Mouse (Mus musculus) midbrain, embryonic 16.5 days (tissue): ENCODE measurements around the gene Pou6f1. TPM values are rescaled to one million over a fixed set of nuclear protein-coding genes. Genes with fewer than 3 reads are reported as not detected.

ENCODE experiments used
- ATAC-seq: fragments of 200-750 bp; cut with Nextera tagmentation; 2 replicates; pipeline ENCODE4 v1.8.0; 2017; ENCODE audit warnings: moderate TSS enrichment
- H3K27ac ChIP-seq: fragments of 300-500 bp; sonication (generic); 2 replicates; pipeline ENCODE4 v1.5.1; 2014; ENCODE audit warnings: mild to moderate bottlenecking, low read length, mixed read lengths
- H3K27me3 ChIP-seq: fragments of 300-500 bp; sonication (generic); 2 replicates; pipeline ENCODE4 v1.6.1; 2014; ENCODE audit warnings: low read depth, low read length, mixed read lengths; ENCODE audit not compliant: control insufficient read depth, insufficient read depth
- H3K36me3 ChIP-seq: fragments of 300-500 bp; sonication (generic); 2 replicates; pipeline ENCODE4 v1.6.1; 2014; ENCODE audit warnings: mild to moderate bottlenecking, low read length, moderate library complexity, mixed read lengths; ENCODE audit not compliant: control insufficient read depth, insufficient read depth
- H3K4me1 ChIP-seq: fragments of 300-500 bp; sonication (generic); 2 replicates; pipeline ENCODE4 v1.6.1; 2014; ENCODE audit warnings: mild to moderate bottlenecking, low read length, mixed read lengths; ENCODE audit not compliant: control insufficient read depth, insufficient read depth
- H3K4me2 ChIP-seq: fragments of 300-500 bp; sonication (generic); 2 replicates; pipeline ENCODE4 v1.6.1; 2014; ENCODE audit warnings: mild to moderate bottlenecking, low read length, mixed read lengths
- H3K4me3 ChIP-seq: fragments of 300-500 bp; sonication (generic); 2 replicates; pipeline ENCODE4 v1.5.1; 2014; ENCODE audit warnings: low read depth, mild to moderate bottlenecking, low read length, moderate library complexity, mixed read lengths
- H3K9ac ChIP-seq: fragments of 300-500 bp; sonication (generic); 2 replicates; pipeline ENCODE4 v1.6.1; 2014; ENCODE audit warnings: low read depth, low read length, mixed read lengths
- H3K9me3 ChIP-seq: fragments of 300-500 bp; sonication (generic); replicated peaks from 2 replicates; pipeline ENCODE4 v1.6.1; 2014; ENCODE audit warnings: mild to moderate bottlenecking, low read length, mixed read lengths; ENCODE audit not compliant: control insufficient read depth, poor library complexity, severe bottlenecking
- WGBS: fragments of 180-500 bp; shearing (Covaris S2); extraction: QIAGEN DNeasy Blood & Tissue Kit; methylation state at CpG from one replicate; pipeline ENCODE4 v1.1.7; 2014; 5-methylcytosine and 5-hydroxymethylcytosine counted together
- polyA plus RNA-seq: library from polyadenylated mRNA; unstranded; fragments of >200 nt; fragmentation: Nextera tagmentation; extraction: Ambion mirVana; gene quantifications from 2 replicates; pipeline ENCODE4 v1.2.1, GENCODE M21; 2015

The Pou6f1 gene
- polyA plus RNA-seq, 1 experiment from 2014 or later, result 33.1 TPM

DNA sequence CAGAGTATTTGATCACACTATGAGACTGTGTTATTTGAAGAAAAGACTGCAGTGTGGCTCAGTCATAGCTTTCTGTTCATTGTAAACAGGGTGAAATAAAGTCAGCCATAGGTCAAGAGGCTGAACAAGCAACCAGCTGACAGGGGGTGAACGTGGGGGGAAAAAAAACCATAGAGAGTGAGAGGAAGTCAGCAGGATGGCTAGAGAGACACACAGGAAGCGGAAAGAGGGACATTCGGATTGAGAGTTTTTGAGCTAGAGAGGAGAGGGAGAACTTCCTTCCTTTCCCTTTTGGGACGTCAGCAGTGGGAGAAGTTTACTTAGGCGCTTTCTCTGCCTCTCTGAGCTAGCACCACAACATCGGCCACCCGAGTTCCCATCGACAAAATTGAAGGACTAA, 9.3 kb downstream of the Pou6f1 start:
- H3K27ac ChIP-seq, result no peak overlapping the region
- no peaks in the 10 kb centered on the region for H3K9me3 ChIP-seq
- no peak for ATAC-seq
- H3K9ac ChIP-seq, result no peak overlapping the region
- peaks cover 31% of the 10 kb centered on the region for H3K36me3 ChIP-seq
- H3K4me3 ChIP-seq, result no peak overlapping the region
- 84% methylated on average over 8 of the region's 8 CpGs for WGBS
- no peak overlapping the region for H3K4me2 ChIP-seq
- H3K27me3 ChIP-seq, result no peaks in the 10 kb centered on the region
- no peaks in the 10 kb centered on the region for H3K4me1 ChIP-seq

DNA sequence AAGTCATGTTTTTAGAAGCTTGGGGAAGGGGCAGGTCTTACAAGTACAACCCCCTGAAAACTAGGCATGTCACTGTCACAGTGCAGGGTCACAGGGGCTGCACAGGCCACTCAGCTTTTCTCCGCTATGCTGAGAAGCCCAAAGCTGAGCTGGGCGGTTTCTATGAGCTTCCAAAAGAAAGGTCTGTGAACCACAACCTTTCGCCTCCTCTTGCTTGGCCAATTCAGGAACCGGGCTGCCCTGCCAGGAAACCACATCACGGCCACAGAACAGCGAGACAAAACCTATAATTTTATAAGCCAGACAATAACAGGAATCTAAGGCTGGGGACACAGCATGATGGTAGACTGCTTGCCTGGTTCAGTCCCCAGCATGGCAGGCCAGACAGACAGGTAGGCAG, 11.5 kb downstream of the Pou6f1 start:
- Histone ChIP-seq H3K4me3 (no peak overlapping the region), H3K4me1 (no peaks in the 10 kb centered on the region), H3K9ac (no peak overlapping the region), H3K4me2 (no peak overlapping the region), H3K36me3 (peaks cover 39% of the 10 kb centered on the region), H3K27ac (no peak overlapping the region), H3K9me3 (no peaks in the 10 kb centered on the region), H3K27me3 (no peaks in the 10 kb centered on the region)
- 84% methylated on average over 6 of the region's 6 CpGs for WGBS
- ATAC-seq, result no peak

DNA sequence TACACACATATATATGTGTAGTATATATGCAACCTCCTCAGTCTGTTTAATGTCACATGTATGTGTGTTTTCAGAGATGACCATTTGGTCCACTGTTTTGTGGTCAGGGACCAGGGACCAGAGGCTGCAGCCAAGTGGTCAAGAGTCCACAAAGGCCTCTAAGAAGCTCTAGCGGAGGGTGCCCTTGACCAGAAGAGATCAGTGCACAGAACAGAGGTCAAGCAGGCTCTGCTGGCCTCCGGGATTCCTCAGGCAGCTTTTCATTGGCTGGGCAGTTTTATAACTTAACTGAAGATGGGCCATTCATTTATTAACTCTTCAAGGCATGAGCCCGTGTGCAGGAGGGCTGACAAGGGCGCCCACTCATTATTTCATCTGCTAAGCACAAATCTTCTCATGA, 12.6 kb downstream of the Pou6f1 start:
- Histone ChIP-seq H3K36me3 (peaks cover 43% of the 10 kb centered on the region), H3K4me3 (no peak overlapping the region), H3K4me1 (no peaks in the 10 kb centered on the region), H3K27me3 (no peaks in the 10 kb centered on the region), H3K9ac (no peak overlapping the region), H3K9me3 (no peaks in the 10 kb centered on the region), H3K27ac (no peak overlapping the region), H3K4me2 (no peak overlapping the region)
- ATAC-seq, result no peak
- 75% methylated on average over 4 of the region's 4 CpGs for WGBS

DNA sequence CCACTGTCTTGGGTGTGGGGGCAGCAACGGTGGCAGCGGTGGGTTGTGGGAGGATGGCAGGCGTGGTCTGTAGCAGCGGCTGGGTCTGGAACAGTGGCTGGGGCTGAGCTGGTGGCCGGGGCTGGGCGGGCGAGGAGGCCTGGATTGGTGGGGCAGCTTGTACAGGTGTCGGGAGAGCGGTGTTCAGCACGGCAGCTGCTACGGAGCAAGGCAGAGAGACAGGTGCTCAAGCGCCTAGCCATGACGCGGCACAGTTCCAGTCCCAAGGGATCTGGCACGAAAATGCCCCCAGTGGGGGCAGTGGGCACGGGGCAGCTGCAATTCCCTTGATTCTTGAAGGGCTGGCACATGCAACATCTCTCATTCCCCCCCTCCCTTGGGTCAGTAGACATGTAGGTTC, 13.9 kb downstream of the Pou6f1 start:
- Histone ChIP-seq H3K4me2 (no peak overlapping the region), H3K4me3 (no peak overlapping the region), H3K27ac (no peak overlapping the region), H3K9ac (no peak overlapping the region), H3K36me3 (peaks cover 40% of the 10 kb centered on the region), H3K27me3 (no peaks in the 10 kb centered on the region), H3K4me1 (no peaks in the 10 kb centered on the region), H3K9me3 (no peaks in the 10 kb centered on the region)
- 94% methylated on average over 16 of the region's 16 CpGs for WGBS
- no peak for ATAC-seq

DNA sequence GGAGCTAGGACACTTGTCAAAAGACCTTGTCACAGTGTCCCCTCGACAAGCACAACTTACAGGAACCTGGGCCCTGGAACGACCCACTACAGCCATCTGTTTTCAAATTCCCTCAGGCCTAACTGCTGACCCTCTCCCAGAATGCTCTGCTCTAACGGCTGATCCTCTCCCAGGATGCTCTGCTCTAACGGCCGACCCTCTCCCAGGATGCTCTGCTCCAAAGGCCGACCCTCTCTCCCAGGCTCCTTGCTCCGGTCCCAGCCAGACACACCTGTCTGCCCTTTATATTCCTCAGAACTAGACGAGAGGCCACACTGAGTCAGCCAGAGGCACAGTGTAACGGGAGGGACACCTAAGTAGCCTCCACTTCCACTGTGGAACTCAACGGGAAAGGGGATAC, 19.7 kb downstream of the Pou6f1 start:
- 92% methylated on average over 10 of the region's 10 CpGs for WGBS
- no peak for ATAC-seq
- H3K9me3 ChIP-seq, result no peaks in the 10 kb centered on the region
- H3K9ac ChIP-seq, result no peak overlapping the region
- H3K4me3 ChIP-seq, result no peak overlapping the region
- peaks cover 33% of the 10 kb centered on the region for H3K36me3 ChIP-seq
- H3K27me3 ChIP-seq, result no peaks in the 10 kb centered on the region
- H3K27ac ChIP-seq, result no peak overlapping the region
- no peaks in the 10 kb centered on the region for H3K4me1 ChIP-seq
- H3K4me2 ChIP-seq, result no peak overlapping the region

DNA sequence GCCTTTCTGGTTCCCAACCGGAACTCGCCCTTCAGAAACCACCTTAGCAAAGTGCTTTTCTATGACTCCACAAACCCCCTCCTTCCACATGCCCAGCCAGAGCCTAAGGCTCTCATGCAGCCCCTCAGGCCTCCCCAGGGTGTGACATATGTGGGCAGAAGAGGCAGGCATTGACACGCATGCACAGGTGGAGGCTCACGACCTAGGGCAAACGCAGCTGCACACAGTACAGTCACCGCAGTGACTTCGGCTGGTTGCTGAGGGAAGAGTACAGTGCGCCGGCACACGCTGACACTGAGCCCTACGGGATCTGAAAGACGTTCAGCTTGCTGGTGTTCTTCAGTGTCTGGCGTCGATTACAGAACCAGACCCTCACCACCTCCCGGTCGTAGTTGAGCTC, 21.8 kb downstream of the Pou6f1 start:
- H3K4me3 ChIP-seq, result no peak overlapping the region
- WGBS, result 93% methylated on average over 16 of the region's 16 CpGs
- H3K27me3 ChIP-seq, result no peaks in the 10 kb centered on the region
- no peaks in the 10 kb centered on the region for H3K9me3 ChIP-seq
- no peak overlapping the region for H3K9ac ChIP-seq
- H3K27ac ChIP-seq, result no peak overlapping the region
- no peak for ATAC-seq
- H3K4me2 ChIP-seq, result no peak overlapping the region
- peaks cover 22% of the 10 kb centered on the region for H3K36me3 ChIP-seq
- H3K4me1 ChIP-seq, result peaks cover 6% of the 10 kb centered on the region; the same call in 1 of the 2 replicates

DNA sequence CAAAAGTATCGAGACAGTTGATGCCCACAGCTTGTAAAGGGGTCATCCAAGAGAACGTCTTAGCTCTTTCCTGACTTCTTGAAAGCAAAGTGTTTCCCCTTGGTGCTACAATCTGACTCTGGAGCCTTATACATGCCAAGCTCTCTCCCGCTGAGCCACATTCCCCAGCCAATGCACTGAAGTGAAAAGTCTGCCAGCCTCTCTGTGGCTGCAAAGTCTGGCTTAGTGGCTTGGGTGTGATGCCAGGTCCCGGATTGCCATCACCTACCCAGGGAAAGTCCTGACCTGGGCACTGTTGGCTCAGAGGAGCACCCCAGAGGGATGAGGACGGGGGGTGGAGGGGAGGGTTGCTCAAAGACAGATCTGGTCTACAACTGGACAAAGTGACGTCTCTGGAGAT, 23.0 kb downstream of the Pou6f1 start:
- ATAC-seq, result no peak
- H3K4me1 ChIP-seq, result peaks cover 6% of the 10 kb centered on the region; the same call in 1 of the 2 replicates
- no peaks in the 10 kb centered on the region for H3K27me3 ChIP-seq
- H3K9me3 ChIP-seq, result no peaks in the 10 kb centered on the region
- no peak overlapping the region for H3K27ac ChIP-seq
- no peak overlapping the region for H3K4me3 ChIP-seq
- no peak overlapping the region for H3K4me2 ChIP-seq
- 90% methylated on average over 6 of the region's 6 CpGs for WGBS
- H3K9ac ChIP-seq, result no peak overlapping the region
- H3K36me3 ChIP-seq, result peaks cover 22% of the 10 kb centered on the region

DNA sequence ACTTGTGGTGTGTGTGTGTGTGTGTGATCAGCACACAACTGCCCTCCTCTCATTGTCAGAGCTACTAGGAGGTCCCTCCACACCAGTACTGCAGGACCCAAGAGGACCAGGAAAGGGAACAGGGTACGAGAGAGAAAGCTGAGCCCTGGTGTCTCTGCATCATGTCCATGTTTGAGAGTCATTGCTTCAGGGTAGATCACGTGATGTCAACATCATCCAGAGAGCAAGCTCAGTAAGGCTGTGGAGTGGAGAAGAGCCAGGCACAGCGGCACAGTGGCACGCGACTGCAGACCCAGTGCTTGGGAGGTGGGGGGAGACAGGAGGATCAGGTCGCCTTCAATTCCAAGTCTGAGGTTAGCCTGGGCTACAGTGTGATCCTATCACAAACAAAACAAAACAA, 23.4 kb downstream of the Pou6f1 start:
- Histone ChIP-seq H3K27me3 (no peaks in the 10 kb centered on the region), H3K4me1 (peaks cover 6% of the 10 kb centered on the region; the same call in 1 of the 2 replicates), H3K4me2 (no peak overlapping the region), H3K36me3 (peaks cover 22% of the 10 kb centered on the region), H3K9me3 (no peaks in the 10 kb centered on the region), H3K27ac (no peak overlapping the region), H3K4me3 (no peak overlapping the region), H3K9ac (no peak overlapping the region)
- WGBS, result 86% methylated on average over 6 of the region's 6 CpGs
- ATAC-seq, result no peak

DNA sequence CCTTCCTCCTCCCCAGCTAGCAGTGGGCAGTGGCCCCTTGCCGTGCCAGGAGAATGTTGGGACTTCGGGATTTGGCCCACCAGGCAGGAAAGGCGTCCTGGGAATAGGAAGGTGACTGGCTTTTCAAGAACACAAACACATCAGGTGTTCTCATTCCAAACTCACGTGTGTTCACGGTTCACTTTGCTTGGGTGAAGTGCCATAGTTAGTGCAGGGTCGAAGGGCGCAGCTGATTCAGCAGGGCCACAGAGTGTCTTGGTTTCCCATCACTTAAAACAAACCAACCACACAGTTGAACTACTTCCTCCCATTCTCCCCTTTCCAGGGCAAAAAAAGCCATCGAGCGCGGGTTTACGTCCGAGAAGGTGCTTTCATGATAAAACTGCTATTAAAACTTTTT, 24.4 kb downstream of the Pou6f1 start:
- ATAC-seq, result no peak

DNA sequence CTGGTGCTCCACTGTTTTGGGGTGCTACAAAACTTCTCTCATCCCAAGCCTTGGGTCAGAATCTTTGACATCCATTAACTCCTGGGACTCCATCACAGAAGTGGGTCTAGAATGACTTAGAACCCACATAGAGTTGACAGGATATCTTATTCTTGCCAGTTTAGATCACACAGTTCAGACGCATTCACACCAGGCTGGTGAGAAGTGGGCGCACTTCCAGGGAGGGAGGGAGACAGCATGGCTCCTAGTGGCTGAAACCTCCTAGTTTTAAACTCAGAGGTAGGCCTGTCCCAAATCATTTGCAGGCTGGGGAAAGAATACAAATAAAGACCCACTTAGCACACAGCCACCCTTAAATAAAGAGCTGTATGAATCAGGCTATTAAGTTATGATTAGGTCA, 25.4 kb downstream of the Pou6f1 start:
- H3K4me1 ChIP-seq, result peaks cover 6% of the 10 kb centered on the region; the same call in 1 of the 2 replicates
- H3K36me3 ChIP-seq, result peaks cover 12% of the 10 kb centered on the region
- H3K4me3 ChIP-seq, result no peak overlapping the region
- H3K27me3 ChIP-seq, result no peaks in the 10 kb centered on the region
- WGBS, result 80% methylated on average over 2 of the region's 2 CpGs
- H3K27ac ChIP-seq, result no peak overlapping the region
- H3K4me2 ChIP-seq, result no peak overlapping the region
- no peak for ATAC-seq
- no peaks in the 10 kb centered on the region for H3K9me3 ChIP-seq
- no peak overlapping the region for H3K9ac ChIP-seq

More for the DNA sequence above, 24.4 kb downstream of the Pou6f1 start:
- peaks cover 6% of the 10 kb centered on the region; the same call in 1 of the 2 replicates for H3K4me1 ChIP-seq
- H3K9me3 ChIP-seq, result no peaks in the 10 kb centered on the region
- no peaks in the 10 kb centered on the region for H3K27me3 ChIP-seq
- no peak overlapping the region for H3K4me3 ChIP-seq
- no peak overlapping the region for H3K27ac ChIP-seq
- no peak overlapping the region for H3K4me2 ChIP-seq
- peaks cover 19% of the 10 kb centered on the region for H3K36me3 ChIP-seq
- WGBS, result 86% methylated on average over 12 of the region's 12 CpGs
- H3K9ac ChIP-seq, result no peak overlapping the region
